Mouse (Mus musculus) left cerebral cortex, adult 6 months (tissue): ENCODE results near the gene Vmac. TPM values are rescaled to one million over a fixed set of nuclear protein-coding genes. Genes with fewer than 3 reads are reported as not detected.

Experiments used
- long read RNA-seq, 2 experiments: library from polyadenylated mRNA; unstranded; transcript quantifications; one replicate each; pipeline ENCODE4 v2.0.0; 2019 to 2020
- polyA plus RNA-seq: library from polyadenylated mRNA; unstranded; fragments of <200 nt; fragmentation: Nextera tagmentation; gene quantifications from 2 replicates; pipeline ENCODE4 v1.2.3, GENCODE M21; 2021

Vmac gene
- 9.5 and 9.6 TPM in 2 replicates for polyA plus RNA-seq
- long read RNA-seq, experiment 1, transcript Vmac-202 (2 exons, 1,965 nt) = minor isoform, 12 of 52 reads
- long read RNA-seq, experiment 1, transcript Vmac-201 (2 exons, 2,226 nt) = major isoform, 33 of 52 reads
- long read RNA-seq, experiment 1, partial matches to known transcripts = 0 of 52 reads
- long read RNA-seq, experiment 1, other reads (novel, unspliced or antisense) = 6 of 52 reads
- long read RNA-seq, experiment 2, partial matches to known transcripts = 0 of 9 reads
- long read RNA-seq, experiment 2, other reads (novel, unspliced or antisense) = 3 of 9 reads

DNA sequence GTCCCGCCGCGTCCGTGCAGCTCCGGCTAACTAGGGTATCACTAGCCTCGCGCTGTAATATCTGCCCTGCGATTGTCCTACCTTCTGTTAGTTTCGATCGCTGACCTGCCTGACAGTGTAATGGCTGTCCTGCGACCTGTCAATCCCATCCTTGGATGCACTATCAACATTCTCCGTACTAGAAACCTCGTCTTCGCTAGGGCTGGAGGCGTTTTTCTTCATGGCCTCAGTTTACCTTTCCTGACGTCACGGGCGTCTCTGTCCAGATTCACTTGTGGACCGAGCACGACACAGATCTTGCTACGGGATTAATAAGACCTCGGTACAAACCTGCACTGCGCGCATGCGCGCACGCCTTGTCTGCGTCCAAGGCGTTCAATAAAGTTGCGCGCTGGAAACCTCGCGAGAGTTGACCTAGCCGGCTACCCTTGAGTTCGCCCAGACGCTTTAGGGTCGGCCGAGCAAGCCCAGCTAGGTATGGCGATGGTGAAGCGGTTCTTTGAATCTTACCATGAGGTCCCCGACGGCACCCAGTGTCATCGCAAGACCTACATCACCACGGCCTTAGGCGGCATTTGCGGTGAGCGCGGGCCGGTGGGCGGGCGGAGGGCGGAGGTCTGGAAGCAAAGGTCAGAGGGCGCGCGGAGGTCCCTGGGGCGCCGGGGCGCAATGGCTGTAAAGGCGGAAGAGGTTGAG is at the start of gene Vmac, which contains the start of gene Ndufa11:
TSS of gene Vmac (minus strand) at position 660 of the 696 bp plus-strand sequence.
TSS of gene Ndufa11 (plus strand) at position 405 of the 696 bp plus-strand sequence.

DNA sequence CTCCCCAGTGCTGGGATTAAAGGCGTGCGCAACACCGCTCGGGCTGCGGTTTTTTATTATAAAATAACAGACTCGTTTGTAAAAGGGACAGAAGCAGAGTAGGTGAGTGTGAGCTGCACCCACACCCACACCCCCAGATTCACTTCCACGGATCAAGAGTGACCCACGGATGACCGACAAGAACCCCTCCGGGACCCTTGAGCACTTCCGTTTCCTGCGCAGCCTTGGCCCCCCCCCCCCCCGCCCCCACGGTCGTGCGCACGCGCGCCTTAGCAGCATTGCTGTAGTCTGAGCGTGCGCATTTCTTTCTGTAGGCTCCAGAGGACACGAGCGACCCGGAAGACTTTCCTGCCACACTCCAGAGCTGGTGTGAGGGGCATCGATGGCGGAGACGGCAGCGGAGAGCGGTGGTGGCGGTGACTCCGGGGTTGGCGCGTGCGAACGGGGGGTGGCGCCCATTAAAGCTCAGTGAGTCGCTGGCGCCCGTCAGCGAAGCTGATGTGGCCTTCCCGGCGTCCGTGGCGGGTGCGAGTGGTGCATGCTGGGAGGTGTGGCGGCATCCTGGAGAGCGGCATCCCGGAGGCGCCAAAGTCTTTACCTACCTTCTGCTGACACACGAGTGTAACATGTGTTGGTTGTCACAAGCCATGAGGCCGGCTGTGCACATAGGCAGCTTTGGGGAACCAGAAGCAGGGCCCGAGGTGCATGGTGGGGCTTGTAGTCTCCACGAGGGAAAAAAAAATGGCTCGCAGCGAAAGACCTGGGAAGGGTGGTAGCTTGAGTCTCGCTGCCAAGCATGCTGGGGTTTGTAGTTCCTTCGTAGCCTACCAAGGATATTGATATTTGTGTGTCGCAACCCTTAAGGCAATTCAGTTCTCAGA is 46.9 kb upstream of the Vmac start, which contains the start of gene Dus3l:
TSS of gene Dus3l (plus strand) at position 284 of the 881 bp plus-strand sequence.

DNA sequence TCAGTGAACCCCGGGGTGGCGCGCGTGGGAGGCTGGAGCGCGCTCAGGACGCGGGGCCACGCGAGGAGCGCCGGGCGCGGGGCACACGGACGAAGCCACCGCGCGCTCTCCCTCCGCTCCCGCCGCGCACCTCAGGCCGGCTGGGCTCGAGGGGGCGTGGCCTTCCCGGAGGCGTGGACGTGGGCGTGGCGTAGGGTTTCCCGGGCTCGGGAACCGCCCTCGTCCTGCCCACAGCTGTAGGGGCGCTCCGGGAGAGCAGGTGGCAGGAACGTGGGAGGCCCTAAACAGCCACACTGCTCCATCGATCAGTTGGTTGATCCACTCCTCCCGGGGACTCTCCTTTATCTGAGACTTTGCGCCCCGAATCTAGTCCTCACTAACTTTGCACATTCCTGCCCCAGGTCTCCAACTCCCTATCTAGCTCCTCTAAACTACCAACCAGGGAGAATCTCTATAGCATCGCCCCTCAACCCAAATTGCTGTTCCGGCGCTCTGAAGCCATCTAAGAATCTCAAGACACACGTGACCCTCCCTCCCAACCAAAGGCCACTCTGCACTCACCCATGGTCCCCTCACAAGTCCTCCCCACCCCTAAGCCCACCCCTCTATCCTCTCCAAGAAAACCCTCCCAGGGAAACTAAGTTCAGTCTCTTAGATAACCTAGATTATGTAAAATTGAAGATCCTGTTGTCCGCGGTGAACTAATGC is 39.7 kb upstream of the Vmac start, which contains the start of gene Nrtn:
TSS of gene Nrtn (minus strand) at position 115 of the 708 bp plus-strand sequence.

DNA sequence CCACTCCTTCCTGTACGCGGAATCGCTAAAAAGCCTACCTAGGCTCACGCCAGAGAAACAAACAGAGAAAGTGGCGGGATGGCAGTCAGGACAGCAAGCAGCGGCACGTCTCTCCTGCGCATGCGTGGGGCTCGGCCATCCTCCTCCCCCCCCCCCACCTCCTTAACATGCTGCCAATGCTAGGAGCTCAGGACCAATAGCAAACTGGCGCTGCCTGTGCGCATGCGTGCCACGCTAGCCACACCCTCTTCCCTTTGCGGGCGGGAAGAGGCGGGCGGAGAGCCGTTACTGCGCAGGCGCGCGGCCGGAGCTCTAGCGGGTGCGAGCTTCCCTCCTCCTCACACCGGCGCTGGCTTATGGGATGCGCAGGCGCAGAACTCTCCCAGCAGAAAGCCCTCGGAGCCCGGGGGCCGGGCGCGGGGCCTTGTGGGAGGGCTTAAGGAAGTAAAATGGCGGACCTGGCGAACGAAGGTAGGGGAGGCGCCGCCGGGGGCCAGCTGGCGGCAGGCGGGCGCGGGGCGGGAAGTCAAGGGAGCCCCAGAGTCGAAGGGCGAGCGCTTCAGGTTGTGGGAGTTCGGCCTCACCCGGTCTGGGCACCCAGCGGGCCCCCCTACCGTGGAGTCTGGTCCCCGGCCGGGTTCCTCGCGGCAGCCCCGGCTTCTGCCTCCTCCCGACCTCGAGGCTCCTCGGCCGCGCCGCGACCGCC is 44.7 kb downstream of the Vmac start, which contains the start of gene Ranbp3:
TSS of gene Ranbp3 (plus strand) at position 354 of the 706 bp plus-strand sequence.

Other genes with a start within 250 kb of the Vmac start
- 125 and 188 TPM in 2 replicates for gene Ptprs, start 241.5 kb downstream of the Vmac start, polyA plus RNA-seq
- not detected in 2 replicates for gene Znrf4, start 205.6 kb downstream of the Vmac start, polyA plus RNA-seq
- gene Gm20219, start 163.6 kb downstream of the Vmac start, polyA plus RNA-seq = not detected in 2 replicates
- 12.8 and 17.3 TPM in 2 replicates for gene Safb2, start 133.4 kb downstream of the Vmac start, polyA plus RNA-seq
- gene Safb, start 133.2 kb downstream of the Vmac start, polyA plus RNA-seq = 36.0 and 38.2 TPM in 2 replicates
- gene 2410015M20Rik, start 108.3 kb downstream of the Vmac start, polyA plus RNA-seq = 448 and 559 TPM in 2 replicates
- 1,951 and 2,168 TPM in 2 replicates for gene Rpl36, start 104.6 kb downstream of the Vmac start, polyA plus RNA-seq
- 24.7 and 30.3 TPM in 2 replicates for gene Lonp1, start 91.1 kb downstream of the Vmac start, polyA plus RNA-seq
- gene Catsperd, start 89.9 kb downstream of the Vmac start, polyA plus RNA-seq = 0.15 and 0.34 TPM in 2 replicates
- gene Ranbp3, start 44.7 kb downstream of the Vmac start, polyA plus RNA-seq = 43.8 and 58.2 TPM in 2 replicates
- 982 and 1,143 TPM in 2 replicates for gene Ndufa11, start 255 bp downstream of the Vmac start, polyA plus RNA-seq
- 3.3 and 6.1 TPM in 2 replicates for gene Nrtn, start 39.5 kb upstream of the Vmac start, polyA plus RNA-seq
- 24.7 and 26.8 TPM in 2 replicates for gene Dus3l, start 46.7 kb upstream of the Vmac start, polyA plus RNA-seq
- gene Prr22, start 52.2 kb upstream of the Vmac start, polyA plus RNA-seq = 0.29 TPM in 1 of 2 replicates, not detected in the other
- gene Rfx2, start 113.0 kb upstream of the Vmac start, polyA plus RNA-seq = 1.0 and 1.1 TPM in 2 replicates
- gene Acsbg2, start 156.4 kb upstream of the Vmac start, polyA plus RNA-seq = not detected in 2 replicates
- 0.07 and 0.13 TPM in 2 replicates for gene 1700061G19Rik, start 157.5 kb upstream of the Vmac start, polyA plus RNA-seq
- gene Mllt1, start 217.4 kb upstream of the Vmac start, polyA plus RNA-seq = 4.6 and 11.4 TPM in 2 replicates